Mouse (Mus musculus) left cerebral cortex, postnatal 10 days (tissue): ENCODE measurements around the gene Gm10188. TPM values are rescaled to one million over a fixed set of nuclear protein-coding genes. Genes with fewer than 3 reads are reported as not detected.

ENCODE experiments used
- DNase-seq, 2 experiments: peaks; one replicate each; pipeline ENCODE4 v3.0.0; 2021 to 2022; ENCODE audit warnings: low spot score in 2 of 2, mixed read lengths in 1 of 2; ENCODE audit errors: extremely low spot score in 1 of 2
- intact Hi-C: fragments of 180-260 bp; cut with DNase I; formaldehyde crosslinking; loops from one replicate; pipeline ENCODE4 v1.15.1; 2025
- total RNA-seq, 2 experiments: library from RNA; stranded (reverse); gene quantifications; 2 replicates each; pipeline ENCODE4 v1.2.3; 2021

Gene Gm10188
- total RNA-seq, 2 experiments from 2014 or later = not detected

DNA sequence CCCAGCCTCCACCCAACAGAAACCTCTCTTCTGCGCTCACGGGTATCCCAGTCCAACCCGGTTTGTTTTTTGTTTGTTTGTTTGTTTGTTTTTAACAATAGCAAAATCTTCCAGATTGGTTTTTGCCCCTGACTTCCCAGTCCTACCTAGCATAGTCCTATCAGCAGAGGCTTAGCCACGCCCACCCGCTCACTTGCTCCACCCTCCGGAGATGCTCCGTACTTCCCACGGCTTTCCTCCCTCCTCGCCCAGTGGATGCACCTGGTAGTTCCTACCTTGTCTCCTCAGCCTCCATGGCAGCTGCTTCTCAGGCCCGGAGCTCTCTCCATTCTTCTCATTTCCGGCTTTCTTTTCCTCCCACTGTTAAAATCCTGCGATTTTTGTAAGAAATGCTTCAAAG is 4.0 kb upstream of the Gm10188 start:
- DNase-seq = peak in 1 of 2 experiments; percentile 62
- intact Hi-C loops = no loop called here

DNA sequence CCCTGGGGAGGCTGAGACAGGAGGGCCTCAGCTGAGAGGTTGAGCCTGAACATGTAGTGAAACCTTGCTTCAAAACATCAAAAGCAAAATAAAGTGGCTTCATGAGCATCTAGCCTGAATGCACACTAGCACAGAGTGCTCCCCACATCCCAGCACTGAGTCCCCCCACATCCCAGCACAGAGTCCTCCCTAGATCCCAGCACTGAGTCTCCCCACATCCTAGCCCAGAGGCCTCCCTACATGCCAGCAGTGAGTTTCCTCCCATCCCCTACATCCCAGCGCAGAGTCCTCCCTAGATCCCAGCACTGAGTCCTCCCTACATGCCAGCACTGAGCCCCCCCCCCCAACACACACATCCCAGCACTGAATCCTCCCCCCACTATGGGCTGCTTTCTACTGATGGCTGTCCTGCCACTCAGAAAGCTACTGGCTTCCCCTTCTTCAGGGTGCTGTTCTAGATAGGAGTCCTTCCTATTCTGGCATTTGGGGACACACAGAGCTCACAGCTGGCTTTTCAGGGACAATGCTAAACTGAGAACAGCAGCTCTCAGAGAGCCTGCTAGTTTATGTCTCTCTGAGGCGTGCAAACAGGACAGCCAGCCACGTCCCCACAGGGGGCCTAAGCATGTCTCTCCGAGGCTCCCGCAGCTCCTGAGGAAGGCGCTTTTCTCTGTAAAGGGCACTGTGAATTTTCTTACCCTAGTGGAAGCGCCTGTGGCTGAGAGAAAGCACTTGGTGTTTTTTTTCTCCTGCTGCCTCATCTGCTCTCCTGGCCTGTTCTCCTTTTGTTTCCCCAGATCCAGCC is 2.1 kb upstream of the Gm10188 start:
- no peak for DNase-seq
- intact Hi-C loops = no loop called here

DNA sequence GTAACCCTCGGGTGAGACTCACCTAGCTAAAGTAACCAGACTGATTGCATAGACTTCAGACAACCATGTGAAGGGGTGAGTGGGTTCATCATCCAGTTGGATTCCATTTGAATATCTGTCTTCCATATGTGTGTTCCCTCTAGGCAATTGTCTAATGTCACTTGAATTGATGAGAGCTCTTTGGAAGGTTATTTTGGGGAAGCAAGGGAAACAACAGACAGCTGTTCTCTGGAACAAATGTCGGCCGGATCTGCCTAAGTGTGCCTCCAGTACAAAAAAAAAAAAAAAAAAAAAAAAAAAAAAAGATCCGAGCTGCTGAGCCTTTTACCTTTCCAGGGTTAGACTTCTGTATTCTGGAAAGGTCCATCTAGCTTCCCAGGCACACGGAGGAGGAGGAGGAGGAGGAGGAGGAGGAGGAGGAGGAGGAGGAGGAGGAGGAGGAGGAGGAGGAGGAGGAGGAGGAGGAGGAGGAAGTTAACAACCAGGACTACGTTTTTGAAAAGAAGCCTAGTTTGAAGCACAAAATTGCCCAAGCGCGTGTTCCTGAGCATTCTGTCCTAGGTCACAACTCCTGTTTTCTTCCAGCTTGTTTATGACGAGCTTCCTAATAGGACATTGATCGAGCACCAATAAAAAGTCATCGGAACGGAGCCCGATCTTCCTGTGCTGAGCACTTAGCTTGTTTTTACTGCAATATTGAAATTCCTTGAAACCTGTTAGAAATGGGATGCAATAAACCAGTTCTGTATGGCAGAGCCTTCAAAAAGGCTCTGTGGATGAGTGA is 3.1 kb downstream of the Gm10188 start:
- intact Hi-C loops = no loop called here
- no peak for DNase-seq

DNA sequence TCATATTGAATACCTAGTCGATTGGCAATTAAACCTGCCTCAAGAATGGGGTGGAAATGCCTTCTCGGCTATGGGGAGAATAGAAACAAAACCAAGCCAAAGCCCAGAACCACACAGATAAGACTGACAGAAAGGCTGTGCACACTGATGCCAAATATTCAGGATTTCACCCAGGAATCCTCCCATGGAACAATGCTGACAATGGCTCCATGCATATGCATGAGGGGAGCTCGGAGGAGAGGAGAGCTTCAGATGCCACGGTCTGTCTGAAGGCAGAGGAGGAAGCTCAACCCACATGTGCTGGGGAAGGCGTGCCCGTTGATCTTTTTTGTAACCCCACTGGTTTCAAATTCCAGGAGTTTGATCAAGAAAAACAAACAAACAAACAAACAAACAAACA is 7.4 kb downstream of the Gm10188 start:
- DNase-seq = no peak
- intact Hi-C loops = no loop called here

DNA sequence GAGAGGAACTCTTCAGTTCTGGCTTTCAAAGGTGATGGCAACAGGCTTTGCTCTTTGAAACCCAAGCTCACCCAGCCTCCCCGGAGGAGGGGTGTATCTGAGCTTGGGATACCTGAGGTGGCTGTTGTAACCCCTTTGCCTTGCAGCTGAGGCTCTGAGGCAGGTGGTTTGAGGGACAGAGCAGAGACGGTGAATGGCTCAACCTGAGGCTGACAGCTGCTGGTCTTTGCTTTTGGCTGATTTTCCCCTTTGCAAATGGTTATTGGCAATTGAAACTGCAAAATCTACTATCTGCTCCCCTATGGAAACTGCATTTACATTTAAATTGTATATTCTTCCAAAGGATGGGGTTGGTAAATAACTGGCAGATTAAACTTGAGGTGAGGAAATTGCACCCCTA is 7.9 kb downstream of the Gm10188 start:
- no peak for DNase-seq
- intact Hi-C loops = no loop called here

DNA sequence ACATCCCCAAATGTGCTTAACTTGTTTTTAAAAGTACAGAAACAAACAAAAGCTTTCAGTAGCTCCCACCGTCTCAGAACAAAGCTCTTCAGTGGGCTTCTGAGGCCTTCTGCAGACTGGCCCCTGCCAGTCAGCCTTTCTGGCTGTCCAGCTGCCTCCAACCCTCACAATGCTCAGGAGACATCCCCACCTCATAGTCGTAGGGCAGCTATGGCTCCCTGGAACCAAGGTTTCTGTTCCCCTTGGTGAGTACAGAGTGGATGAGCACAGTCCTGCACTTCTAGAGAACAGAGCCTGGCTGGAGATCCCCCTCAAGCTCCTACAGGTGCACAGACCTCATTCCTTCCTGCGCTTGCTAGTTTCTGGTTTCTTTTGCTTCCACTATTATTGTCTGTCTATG is 13.3 kb downstream of the Gm10188 start:
- intact Hi-C loops = no loop called here
- no peak for DNase-seq

DNA sequence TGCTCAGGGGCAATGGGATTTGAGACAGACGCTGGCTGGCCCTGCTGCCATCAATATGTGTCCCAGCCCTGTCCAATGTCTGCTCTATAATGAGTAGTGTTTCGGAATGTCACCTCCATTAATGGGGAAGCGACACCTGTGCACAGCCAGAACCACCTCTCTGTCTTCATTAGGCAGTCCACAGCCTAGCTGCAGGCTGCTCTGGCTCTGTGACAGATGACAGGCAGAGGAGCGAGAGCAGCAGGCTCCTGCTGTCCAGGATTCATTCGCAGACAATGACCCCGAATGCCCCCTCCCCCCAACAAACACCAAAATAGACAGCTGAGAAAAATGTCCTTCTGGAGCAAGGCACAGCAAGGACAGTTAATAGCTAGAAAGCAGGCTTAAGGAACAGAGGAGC is 16.5 kb downstream of the Gm10188 start:
- intact Hi-C loops = loop anchor here (5.0 kb wide), 1 partner anchor 94 kb away; no protein-coding TSS in a partner anchor
- no peak for DNase-seq

DNA sequence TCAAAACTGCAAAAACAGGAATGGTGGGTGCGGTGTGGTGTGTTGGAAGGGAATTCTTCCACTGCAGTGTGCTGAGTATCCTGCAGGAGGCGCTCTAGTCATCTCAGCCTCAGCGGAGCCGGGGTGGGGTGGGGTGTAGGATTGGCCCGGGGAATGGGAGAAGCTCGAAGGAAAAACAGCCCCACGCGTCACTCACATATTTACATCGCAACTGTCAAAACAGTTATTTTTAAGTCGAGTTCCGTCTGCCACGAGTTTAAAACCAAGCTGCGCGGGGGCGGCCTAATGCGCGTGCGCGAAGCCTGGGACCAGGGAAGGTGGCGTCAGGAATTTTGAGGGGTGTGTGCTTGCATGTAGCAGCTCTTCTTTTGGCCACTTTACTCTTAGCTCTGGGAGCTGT is 17.3 kb downstream of the Gm10188 start:
- intact Hi-C loops = loop anchor here (5.0 kb wide), 1 partner anchor 95 kb away; no protein-coding TSS in a partner anchor
- peak; percentile 86 to 88 for DNase-seq

DNA sequence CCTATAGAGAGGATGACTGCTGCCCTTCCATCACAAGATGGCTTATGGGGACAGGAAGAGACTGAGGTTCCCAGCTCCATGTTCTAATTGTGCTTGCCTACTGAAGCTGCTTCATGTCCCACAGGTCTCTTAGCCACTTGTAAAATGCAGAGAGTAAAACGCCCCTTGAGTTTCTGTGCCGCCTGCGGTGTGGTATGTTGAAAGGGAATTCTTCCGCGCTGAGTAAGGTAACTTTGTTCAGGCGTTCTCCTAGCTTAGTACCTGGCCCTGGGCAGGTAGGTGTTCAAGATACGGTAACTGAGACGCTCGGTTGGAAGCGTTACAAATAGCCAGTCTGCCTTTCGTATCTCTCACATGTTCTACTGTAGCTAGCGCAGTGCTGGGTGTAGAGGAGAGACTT is 17.9 kb downstream of the Gm10188 start:
- intact Hi-C loops = loop anchor here (5.0 kb wide), 1 partner anchor 96 kb away; no protein-coding TSS in a partner anchor
- no peak for DNase-seq

DNA sequence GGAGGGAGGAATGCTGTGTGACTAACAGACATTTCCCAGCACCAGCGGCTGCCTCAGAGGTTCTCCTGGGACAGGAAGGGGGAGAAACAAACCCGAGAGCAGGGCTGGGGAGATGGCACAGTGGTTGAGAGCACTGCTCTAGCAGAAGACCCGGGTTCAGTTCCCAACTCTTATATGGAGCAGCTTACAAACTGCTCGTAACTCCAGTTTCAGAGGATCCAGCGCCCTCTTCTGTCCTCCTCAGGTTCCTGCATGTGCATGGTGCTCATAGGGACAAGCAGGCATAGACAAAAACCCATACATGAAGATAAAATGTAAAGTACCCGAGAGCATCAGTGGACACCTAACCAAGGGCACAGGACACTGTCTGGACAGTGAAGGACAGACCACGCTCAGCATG is 18.6 kb downstream of the Gm10188 start:
- intact Hi-C loops = loop anchor here (5.0 kb wide), 1 partner anchor 96 kb away; no protein-coding TSS in a partner anchor
- DNase-seq = peak in 1 of 2 experiments; percentile 46

DNA sequence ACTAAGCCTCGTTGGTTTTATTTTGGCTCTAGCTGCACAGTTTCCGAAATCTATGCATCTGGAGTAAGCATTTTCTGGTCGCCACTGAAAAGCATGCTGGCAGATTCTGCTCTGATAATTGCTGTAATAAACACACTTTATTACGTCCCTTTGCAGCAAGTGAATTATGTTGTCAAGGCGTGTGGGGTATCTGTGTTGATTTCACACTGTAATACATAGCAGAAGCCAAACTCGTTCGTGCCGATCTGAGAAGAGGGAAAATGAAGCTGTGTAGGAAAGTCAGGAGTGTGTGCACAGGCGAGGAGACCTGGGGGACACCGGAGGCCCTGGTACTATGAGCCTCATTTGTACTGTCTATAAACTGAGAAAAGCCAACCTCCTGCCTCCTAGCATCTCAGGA is 20.2 kb downstream of the Gm10188 start:
- no peak for DNase-seq
- intact Hi-C loops = no loop called here

DNA sequence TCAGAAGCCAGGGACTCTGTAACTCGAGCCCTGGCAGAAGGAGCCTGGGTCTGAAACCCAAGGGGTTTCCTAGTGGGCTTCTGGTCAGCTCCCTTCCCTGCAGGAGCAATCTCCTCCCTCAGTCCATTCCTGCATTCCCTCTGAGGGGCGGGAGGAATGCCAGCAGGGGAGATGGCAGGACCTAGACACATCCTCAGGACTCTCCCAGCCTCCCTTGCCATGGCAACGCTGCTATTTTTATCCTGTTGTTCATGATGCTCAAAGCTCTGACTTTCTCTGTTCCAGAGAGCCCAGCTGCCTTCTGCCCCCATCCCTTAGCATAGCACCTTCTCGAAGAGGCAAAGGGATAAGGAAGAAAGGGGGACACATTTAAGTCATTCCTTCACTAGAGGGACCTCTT is 21.4 kb downstream of the Gm10188 start:
- intact Hi-C loops = no loop called here
- DNase-seq = peak in 1 of 2 experiments; percentile 75

DNA sequence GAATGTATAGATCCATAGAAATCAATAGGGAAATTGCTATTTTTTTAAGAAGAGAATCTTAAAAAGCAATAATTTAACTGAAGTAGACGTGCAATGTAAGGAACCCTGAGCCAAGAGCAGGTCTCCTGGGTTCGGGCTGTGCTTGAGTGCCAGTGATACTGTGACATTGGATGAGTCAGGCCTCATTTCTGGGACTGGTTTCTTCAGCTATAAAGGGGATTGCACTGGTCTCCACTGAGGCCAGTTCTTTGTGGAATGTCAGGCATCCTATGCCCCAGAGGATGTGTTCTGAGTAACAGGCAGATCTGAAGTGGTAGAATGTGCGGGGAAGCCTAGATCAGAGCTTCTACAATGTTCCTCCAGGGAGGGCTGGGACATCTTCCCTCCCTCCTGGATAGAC is 22.7 kb downstream of the Gm10188 start:
- no peak for DNase-seq
- intact Hi-C loops = no loop called here

DNA sequence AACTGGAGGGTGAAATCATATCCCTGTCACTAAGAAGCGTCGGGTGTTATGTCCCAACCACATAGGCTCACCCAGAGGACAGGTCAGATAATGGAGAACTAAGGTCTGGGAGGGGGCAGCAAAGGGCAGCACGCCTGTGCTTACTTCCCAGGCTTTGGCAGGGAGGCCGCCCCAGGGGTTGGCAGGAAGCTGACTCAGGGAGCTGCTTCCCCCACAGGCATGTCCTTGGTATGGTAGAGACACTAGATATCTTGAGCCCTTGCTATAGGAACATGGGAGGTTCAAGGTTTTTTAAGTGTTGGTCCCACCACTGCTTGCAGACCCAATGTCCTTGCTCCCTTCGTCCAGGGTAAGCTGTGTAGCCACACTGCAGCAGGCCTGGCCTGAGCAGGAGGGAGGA is 23.6 kb downstream of the Gm10188 start:
- intact Hi-C loops = no loop called here
- DNase-seq = no peak

DNA sequence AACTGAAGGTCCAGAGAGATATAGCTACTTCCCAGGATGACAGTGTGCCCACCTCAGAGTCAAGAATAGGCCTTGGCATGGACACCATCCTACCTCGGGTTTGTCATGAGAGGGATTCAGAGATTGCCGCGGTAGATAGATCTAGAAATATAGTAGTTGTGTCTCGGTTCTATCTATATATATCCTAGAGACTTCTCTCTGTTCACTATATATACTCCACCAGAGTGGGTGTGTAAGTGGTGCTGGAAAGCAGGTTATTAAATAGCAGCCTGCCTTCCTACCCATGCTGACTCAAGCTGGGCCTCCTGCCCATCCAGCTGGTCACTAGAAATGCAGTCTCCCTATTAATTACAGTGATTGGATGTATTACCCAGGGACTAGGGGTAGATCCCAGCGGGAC is 26.8 kb downstream of the Gm10188 start:
- DNase-seq = no peak

DNA sequence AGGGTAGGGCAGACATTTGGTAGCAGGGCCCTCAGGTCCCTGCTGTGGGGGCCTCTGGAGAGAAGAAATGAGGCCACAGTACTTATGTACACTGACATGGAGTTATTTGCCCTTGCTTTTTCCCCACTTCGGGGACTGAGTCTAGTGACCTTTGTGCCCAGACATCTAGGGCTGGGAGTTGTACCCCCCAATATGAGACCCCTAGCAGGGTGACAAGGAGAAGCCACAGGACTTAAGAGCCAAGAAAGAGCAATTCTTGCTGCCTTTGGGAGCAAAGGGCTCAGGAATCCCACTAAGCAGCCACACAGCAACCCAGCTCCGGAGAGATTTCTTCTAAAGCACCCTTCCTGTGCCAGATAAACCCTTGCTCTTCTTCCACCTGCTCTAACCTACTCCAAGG is 27.6 kb downstream of the Gm10188 start:
- intact Hi-C loops = loop anchor here (2.0 kb wide), 1 partner anchor 33 kb away; no protein-coding TSS in a partner anchor
- DNase-seq = no peak

More for the DNA sequence above, 26.8 kb downstream of the Gm10188 start:
- intact Hi-C loops = no loop called here

DNA sequence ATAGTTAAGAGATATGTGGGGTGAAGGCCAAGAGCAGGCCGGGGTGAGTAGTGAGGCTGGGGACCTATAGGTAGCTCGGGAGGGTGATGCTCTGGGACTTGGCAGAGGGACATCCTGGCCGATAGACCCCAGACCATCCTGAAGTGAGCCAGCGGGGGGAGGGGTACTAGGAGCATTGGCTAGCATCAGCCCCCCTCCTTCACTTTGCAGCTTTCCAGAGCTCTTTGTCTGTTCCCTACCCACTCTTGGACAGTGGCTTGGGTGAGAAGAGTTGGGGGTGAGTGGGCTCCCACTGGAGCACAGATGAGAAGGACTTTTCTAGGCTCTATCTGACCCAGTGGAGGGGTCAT is 28.1 kb downstream of the Gm10188 start:
- intact Hi-C loops = loop anchor here (2.0 kb wide), 1 partner anchor 33 kb away; no protein-coding TSS in a partner anchor
- no peak for DNase-seq

DNA sequence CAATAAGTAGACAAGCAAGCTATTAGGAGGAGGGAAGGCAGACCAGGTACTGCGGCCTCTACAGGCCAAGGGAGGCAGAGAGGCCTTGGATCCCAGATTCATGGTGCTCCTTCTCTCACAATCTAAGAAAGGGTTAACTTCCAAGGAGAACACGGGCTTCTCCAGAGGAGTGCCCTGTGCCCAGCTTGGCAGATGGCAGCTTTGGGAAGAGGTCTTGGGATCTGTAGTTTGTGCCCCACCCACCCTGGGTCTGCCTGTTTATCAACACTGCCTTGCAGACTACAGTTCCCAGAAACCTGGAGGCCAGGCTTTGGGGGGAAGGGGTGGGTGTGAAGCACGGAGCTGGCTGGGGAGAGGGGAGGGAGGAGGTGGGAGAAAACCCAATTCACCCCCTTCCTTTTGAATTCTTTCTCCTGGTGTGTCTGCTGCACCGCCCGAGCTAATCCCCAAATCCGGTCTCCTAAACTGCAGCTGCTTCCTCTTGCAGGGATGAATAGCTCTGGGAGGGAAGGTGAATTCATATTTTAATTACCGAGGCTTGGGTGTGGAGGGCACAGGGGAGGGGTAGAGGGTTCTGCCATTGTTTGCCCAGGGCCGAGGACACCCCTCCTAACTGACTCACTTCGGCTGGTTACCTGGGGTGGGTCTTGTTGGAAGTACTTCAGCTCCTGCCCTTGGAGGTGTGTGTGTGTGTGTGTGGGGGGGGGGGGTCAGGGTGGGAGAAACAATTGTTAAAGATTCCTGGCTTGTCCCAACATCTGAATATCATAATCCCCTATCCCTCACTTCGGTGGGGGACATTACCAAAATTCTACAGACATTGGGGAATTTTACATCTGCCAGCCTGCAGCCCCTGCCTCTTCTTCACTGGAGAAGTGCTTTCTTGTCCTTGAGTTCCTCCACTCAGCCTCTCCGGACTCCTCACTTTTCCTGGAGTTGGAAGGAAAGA is 28.7 kb downstream of the Gm10188 start:
- peak; percentile 83 to 85 for DNase-seq
- intact Hi-C loops = loop anchor here (2.0 kb wide), 1 partner anchor 32 kb away; no protein-coding TSS in a partner anchor

DNA sequence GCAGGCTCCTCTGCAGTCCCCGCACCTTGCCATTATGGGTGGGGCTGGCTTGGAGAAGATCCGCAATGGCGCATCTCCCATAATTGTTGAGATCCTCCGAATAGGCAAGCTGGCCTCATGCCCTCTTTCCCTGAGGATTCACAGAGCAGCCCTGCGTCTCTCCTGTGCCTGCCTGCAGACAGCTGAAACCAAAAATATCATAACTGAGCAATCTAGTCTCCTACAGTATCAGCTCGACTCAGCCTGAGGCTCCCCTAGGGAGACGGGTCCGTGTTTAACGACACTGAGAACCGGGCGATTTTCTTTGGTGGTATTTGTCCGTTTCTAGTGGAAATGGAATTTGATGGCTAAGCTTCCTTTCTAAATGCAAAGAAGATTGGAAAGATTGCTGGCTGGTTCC is 29.6 kb downstream of the Gm10188 start:
- intact Hi-C loops = loop anchor here (2.0 kb wide), 1 partner anchor 31 kb away; no protein-coding TSS in a partner anchor
- DNase-seq = peak in 1 of 2 experiments; percentile 53
